Comparison of ENCODE assay signal across 31 mouse cellular contexts in the genomic region with DNA sequence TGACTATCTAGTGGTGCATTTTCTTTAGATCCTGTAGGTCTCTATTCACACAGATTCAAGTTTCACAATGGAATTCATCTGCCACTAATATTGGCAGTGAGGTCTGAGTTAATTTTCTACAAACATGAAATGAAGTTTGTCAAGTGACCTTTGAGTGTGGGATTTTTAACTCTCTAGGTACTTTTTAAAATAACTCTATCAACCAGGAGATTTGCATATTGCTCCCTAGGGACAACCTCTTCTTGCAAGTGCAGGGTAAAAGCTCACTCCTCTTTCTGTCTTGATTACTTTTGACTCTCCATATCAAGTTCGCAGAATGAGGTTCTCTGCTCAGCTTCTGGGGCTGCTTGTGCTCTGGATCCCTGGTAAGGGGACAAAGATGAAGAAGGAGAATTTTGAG.
"Had no signal": no experiment of that assay in that cellular context is flagged by ENCODE, and none has a peak within 500 bp of the region (broad histone marks: within the 10 kb centered on the region; RNA-seq: fewer than 3 reads in every experiment).

No protein-coding gene starts in this region.

- H3K4me1 ChIP-seq: limb, embryonic 10.5 days; limb, embryonic 12.5 days; limb, embryonic 13.5 days; limb, embryonic 15.5 days; liver, embryonic 12.5 days; liver, embryonic 13.5 days; liver, embryonic 15.5 days; lung, embryonic 15.5 days; megakaryocyte, embryonic 14.5 days; midbrain, embryonic 10.5 days; midbrain, embryonic 12.5 days; midbrain, embryonic 13.5 days; midbrain, embryonic 15.5 days had no signal

- H3K9me3 ChIP-seq: limb, embryonic 10.5 days; limb, embryonic 12.5 days; limb, embryonic 13.5 days; limb, embryonic 15.5 days; liver, embryonic 12.5 days; liver, embryonic 13.5 days; liver, embryonic 15.5 days; lung, embryonic 15.5 days; megakaryocyte, embryonic 14.5 days; midbrain, embryonic 10.5 days; midbrain, embryonic 12.5 days; midbrain, embryonic 13.5 days; midbrain, embryonic 15.5 days had no signal

- H3K27ac ChIP-seq: left cerebral cortex, adult 2 months; limb, embryonic 10.5 days; limb, embryonic 12.5 days; limb, embryonic 13.5 days; limb, embryonic 15.5 days; liver, embryonic 12.5 days; liver, embryonic 13.5 days; liver, embryonic 14.5 days; liver, embryonic 15.5 days; lung, embryonic 15.5 days; macrophage; midbrain, embryonic 10.5 days; midbrain, embryonic 12.5 days; midbrain, embryonic 13.5 days; midbrain, embryonic 15.5 days had no signal

- H3K36me3 ChIP-seq: limb, embryonic 10.5 days; limb, embryonic 12.5 days; limb, embryonic 13.5 days; limb, embryonic 15.5 days; liver, embryonic 12.5 days; liver, embryonic 13.5 days; liver, embryonic 15.5 days; lung, embryonic 15.5 days; midbrain, embryonic 10.5 days; midbrain, embryonic 12.5 days; midbrain, embryonic 13.5 days; midbrain, embryonic 15.5 days had no signal

- H3K27me3 ChIP-seq: limb, embryonic 12.5 days; limb, embryonic 13.5 days; limb, embryonic 15.5 days; liver, embryonic 12.5 days; liver, embryonic 13.5 days; liver, embryonic 15.5 days; lung, embryonic 15.5 days; megakaryocyte, embryonic 14.5 days; midbrain, embryonic 12.5 days; midbrain, embryonic 13.5 days; midbrain, embryonic 15.5 days had no signal

- H3K4me3 ChIP-seq: left cerebral cortex, adult 2 months; limb, embryonic 10.5 days; limb, embryonic 12.5 days; limb, embryonic 13.5 days; limb, embryonic 15.5 days; liver, embryonic 12.5 days; liver, embryonic 13.5 days; liver, embryonic 15.5 days; lung, embryonic 15.5 days; megakaryocyte, embryonic 14.5 days; midbrain, embryonic 10.5 days; midbrain, embryonic 12.5 days; midbrain, embryonic 13.5 days; midbrain, embryonic 15.5 days; myocyte had no signal

- H3K4me2 ChIP-seq: limb, embryonic 12.5 days; limb, embryonic 13.5 days; limb, embryonic 15.5 days; liver, embryonic 11.5 days; liver, embryonic 12.5 days; liver, embryonic 13.5 days; liver, embryonic 15.5 days; lung, embryonic 14.5 days; lung, embryonic 15.5 days; midbrain, embryonic 11.5 days; midbrain, embryonic 12.5 days; midbrain, embryonic 13.5 days; midbrain, embryonic 15.5 days had no signal

- H3K9ac ChIP-seq: limb, embryonic 12.5 days; limb, embryonic 13.5 days; limb, embryonic 15.5 days; liver, embryonic 12.5 days; liver, embryonic 13.5 days; liver, embryonic 14.5 days; liver, embryonic 15.5 days; liver, postnatal 0 days; lung, embryonic 14.5 days; lung, embryonic 15.5 days; midbrain, embryonic 12.5 days; midbrain, embryonic 13.5 days; midbrain, embryonic 15.5 days had no signal

- ATAC-seq: liver, embryonic 12.5 days; liver, postnatal 0 days; lung, postnatal 0 days; midbrain, embryonic 13.5 days; midbrain, embryonic 15.5 days; midbrain, embryonic 16.5 days had no signal

- DNase-seq: left cerebral cortex, postnatal 4 days; liver; liver, embryonic 13.5 days; liver, postnatal 0 days; lung, adult 18-20 months; lung, adult 2 months; lung, embryonic 14.5 days; lung, postnatal 10 days; lung, postnatal 14 days; lung, postnatal 36 days; lung, postnatal 4 days had no signal
